Mouse (Mus musculus) frontal cortex, postnatal 10 days (tissue): ENCODE measurements around the gene Tubb2b.

ENCODE experiments used
- DNase-seq, 2 experiments: peaks; one replicate each; pipeline ENCODE4 v3.0.0; 2022; ENCODE audit warnings: low spot score in 2 of 2, mixed read lengths in 1 of 2

Gene Tubb2b

DNA sequence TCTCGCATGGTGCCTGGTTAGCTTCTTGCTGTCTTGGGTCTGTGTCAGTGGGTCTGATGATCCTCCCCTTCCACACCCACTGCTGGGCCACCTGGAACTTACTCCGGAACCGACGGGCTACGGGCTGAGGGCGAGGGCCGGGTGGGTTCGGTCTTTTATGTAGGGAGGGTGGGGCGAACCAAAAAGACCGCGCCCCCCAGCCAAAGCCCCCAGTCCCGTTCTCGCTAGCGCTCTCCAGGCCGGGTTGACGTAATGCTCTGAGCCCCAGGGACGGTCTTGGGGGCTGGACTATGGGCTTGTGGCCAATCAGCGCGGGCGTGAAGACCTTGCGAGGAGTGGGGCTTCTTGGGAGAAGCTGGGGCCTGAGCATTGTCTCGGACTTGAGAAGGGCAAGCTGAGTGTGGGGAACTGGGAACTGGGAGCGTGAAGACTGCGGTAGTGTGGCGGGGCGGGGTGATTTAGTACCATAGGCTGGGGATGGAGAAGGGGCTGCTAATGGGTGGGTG lies at the start of gene Tubb2b:
Gene Tubb2b (minus strand): TSS at position 241 of the 506 bp plus-strand sequence.
- peak; percentile 89 to 92 for DNase-seq

DNA sequence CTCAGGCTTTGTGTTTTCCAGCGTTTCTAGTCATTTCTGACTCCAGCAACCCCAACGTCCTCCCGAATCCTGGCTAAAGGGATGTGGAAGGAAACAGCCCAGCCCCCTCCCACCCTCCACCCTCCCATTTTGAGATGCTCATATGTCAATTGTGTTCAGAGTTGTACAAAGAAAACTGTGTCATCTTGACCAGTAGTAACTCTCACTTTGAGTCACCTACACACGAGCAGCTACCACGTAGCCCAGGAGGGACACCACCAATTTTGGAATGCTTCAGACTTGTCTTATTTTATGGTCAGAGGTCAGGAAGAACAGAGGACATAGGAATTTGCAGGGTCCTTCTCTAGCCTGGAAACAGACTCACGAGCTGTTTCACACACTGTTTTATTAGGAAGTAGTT lies 43.8 kb upstream of the Tubb2b start:
- no peak for DNase-seq

GRCm38 (mm10) chr13:34163304-34163975 lies 33.2 kb upstream of the Tubb2b start:
- no peak for DNase-seq

DNA sequence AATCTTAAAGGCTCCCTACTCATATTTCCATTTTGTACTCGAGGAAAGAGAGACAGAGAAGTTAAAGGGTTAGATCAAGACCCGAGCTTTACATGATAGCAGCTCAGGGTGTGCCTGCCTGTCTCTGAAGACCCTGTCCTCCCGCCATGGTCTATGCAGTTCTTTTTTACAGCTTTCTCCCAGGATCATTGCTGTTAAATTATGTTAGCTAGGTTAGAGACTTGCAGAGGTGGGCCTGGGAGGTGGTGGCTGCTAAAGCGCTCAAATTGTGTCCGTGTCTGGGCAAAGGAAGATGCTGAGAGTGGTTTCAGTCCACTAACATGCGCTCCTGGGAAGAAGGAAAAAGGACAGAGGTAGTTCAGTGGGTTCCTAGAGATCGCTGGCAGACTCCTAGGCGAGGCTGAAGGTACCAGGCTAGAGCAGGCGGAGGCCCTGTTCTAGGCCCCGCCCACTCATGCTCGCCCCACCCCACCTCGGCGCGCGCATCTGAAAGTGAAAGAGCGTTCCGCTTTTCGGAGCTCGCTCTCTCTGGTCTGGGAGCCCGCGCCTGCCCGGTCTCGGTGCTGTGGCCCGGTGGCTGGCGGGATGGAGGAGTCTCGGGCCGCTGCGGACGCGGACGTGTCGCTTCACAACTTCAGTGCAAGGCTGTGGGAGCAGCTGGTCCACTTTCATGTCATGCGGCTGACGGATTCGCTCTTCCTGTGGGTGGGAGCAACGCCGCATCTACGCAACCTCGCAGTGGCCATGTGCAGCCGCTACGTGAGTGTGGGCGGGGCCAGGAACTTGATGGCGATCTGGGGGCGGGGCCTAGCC lies 32.4 kb upstream of the Tubb2b start, which contains the start of gene Psmg4:
Gene Psmg4 (plus strand): TSS at position 474 of the 813 bp plus-strand sequence.
- peak; percentile 86 to 93 for DNase-seq

- DNase-seq, result no peak
These were observed 29.7 kb upstream of the Tubb2b start for GRCm38 (mm10) chr13:34159926-34160325.

DNA sequence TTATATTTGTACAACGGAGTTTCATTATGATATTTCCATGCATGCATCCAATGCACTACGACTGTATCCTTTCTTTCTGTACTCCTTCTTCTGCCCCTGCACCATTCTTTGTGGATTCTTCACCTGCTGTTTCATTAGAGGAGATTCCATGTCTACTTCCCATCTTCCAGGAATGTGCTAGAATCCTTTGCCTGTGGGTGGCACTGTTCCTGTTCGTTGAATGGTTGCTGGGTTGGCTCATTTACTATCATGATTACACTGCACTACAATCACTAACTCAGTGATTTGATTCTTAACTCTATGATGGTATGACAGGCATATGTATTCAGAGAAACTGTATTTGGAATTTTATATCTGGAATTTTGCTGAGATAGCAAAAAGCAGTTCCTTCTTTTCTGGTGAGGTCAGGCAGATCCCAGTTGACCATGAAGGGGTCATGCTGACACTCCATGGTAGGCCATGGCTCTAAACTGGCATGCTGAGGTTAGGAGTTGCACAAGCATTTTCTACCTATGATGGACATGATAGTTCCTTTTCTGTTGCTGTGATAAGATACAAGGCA lies 27.4 kb upstream of the Tubb2b start:
- DNase-seq, result no peak

GRCm38 (mm10) chr13:34156840-34157185 lies 26.5 kb upstream of the Tubb2b start:
- no peak for DNase-seq

GRCm38 (mm10) chr13:34156133-34156839 lies 26.0 kb upstream of the Tubb2b start:
- DNase-seq, result no peak

GRCm38 (mm10) chr13:34154931-34155272 lies 24.6 kb upstream of the Tubb2b start:
- no peak for DNase-seq

GRCm38 (mm10) chr13:34154217-34154930 lies 24.1 kb upstream of the Tubb2b start:
- DNase-seq, result peak; percentile 70 to 77

GRCm38 (mm10) chr13:34153254-34154011 lies 23.2 kb upstream of the Tubb2b start:
- no peak for DNase-seq

DNA sequence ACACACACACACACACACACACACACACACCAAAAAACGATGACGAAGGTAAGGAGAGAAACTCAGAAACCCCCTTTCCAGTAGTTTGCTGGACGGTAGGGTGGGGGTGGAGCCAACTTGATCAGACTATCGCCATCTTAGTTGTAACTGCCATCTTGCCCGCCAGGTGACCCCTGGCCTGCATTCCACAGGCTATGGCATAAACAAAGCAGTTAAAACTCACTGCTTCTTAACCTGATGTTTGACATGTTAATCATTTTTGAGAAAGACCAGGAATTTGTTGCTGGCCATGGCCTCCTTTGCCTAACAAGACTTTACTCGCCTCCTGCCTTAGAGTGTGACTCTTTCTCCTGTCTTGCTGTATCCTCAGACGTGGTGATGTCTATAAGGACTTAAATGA lies 22.4 kb upstream of the Tubb2b start:
- no peak for DNase-seq

GRCm38 (mm10) chr13:34151425-34151824 lies 21.2 kb upstream of the Tubb2b start:
- DNase-seq, result no peak

GRCm38 (mm10) chr13:34150271-34151027 lies 20.2 kb upstream of the Tubb2b start:
- DNase-seq, result peak; percentile 55 to 65

DNA sequence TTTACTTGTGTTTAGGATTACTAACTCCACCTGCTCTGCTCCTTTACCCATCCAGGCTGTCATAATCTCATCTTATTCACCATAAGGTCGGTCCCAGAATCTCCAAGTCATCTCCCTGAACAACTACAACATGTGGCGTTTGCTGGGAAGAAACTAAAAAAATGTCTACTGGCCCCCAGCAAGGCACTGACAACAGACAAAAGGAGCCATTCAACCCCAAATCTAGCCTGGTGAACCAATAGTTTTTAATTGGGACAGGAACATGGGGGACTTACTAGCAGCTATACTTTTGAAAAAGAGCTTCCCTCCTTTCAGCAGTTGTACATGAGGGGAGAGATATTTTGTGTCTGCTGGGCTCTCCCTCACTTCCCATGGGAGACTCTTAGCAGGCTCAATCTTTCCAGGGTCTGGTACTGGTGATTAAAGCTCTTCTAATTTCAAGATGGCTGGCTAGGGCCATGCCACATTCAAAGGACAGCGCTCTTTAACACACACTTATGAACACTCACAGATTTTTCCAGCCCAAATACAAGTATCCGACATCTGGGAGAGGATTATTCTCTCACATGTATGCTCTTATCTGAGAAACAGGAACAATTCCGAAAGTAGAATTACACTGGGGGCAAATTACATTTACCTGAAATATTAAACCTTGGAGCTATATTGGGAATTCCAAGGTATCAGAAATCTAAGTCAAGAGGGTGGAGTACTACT lies 19.4 kb upstream of the Tubb2b start:
- DNase-seq, result no peak

- DNase-seq, result peak; percentile 73 to 75
These were observed 18.6 kb upstream of the Tubb2b start for GRCm38 (mm10) chr13:34148767-34149392.

- DNase-seq, result no peak
These were observed 17.9 kb upstream of the Tubb2b start for GRCm38 (mm10) chr13:34148181-34148580.

DNA sequence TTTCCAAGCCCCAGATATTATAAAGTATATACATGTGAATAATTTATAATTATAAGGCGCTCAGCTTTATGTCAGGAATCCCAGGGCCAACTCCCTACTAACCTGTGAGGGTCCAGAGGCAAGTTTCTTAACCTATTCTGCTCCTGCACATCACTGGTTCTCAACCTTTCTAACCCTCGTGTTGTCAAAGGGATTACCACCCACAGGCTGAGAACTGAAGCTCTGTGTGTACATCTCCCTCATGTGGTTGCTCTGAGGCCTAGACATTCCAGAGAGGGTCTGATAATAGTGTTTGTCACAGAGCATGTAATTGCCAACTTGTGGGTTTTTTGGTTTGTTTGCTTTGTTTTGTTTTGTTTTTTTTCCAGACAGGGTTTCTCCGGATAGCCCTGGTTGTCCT lies 16.6 kb upstream of the Tubb2b start:
- DNase-seq, result no peak

DNA sequence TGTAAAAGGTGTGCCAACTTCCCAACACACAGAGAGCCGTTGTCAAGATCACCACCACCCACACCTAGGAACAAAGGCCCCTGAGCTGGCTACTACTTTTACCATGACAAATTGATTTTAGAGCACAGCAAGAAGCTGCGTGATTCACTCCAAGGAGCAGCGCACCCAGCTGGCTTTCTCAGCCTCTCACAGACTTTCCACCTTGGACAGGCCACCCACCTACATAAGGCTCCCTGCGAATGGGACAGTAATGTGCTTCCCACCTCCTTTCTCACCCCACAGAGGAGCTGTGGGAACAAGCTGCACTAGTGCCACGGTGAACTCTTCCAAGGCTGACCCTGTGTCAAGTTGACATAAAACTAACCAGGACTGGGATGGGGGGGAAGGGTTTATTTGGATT lies 13.1 kb upstream of the Tubb2b start:
- DNase-seq, result peak in 1 of 2 experiments; percentile 2
